Mouse (Mus musculus) bone marrow macrophage, adult 2 months (primary cell): Measurements from ENCODE around the gene Arrdc4.

Source experiments
- CTCF ChIP-seq: IDR thresholded peaks from 2 replicates; pipeline ENCODE4 v1.5.1; 2012; ENCODE audit warnings: low read depth, mild to moderate bottlenecking, low read length, moderate library complexity
- POLR2A ChIP-seq: IDR thresholded peaks from 2 replicates; pipeline ENCODE4 v1.6.1; 2012; ENCODE audit warnings: mild to moderate bottlenecking, low read depth, low read length, borderline replicate concordance

DNA sequence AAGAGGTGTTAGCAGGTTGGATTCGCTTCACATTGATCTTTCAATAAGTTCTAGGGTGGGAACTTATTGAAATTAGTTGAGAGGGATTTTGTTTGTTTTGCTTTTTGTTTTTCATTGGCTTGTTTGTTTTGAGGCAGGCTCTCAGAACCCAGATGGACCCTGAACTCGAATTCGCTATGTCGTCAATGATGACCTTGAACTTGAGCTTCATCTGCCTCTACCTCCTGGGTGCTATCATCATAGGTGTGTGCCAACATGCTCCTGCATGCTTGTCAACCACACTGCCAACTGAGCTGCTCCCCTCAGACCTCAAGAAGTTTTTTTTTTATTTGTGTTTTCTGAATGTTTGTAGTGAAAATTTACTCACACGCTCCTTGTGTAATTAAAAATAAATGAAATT lies 52.6 kb downstream of the Arrdc4 start:
- TF ChIP-seq CTCF (no peak), POLR2A (no peak)
